Comparison of ENCODE assay signal across 14 mouse cellular contexts in the genomic region with DNA sequence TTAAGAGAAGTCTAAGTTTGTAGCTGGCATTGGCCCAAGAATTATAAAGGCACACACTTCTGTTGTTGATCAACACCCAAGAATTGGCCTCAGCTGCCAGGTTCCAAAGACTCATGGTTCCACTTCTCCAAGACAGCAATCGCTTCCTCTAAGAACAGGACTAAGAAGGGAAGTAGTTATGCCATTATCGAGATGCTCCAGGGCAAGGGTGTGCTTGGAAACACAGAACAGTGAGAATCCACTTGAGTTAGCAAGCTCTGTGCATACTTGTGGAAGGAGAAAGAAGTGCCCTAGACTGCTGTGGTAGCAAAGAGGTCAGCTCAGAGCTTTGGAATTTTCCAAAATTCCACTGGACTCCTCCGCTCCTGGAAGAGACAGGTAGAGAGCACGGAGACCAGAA. TPM values are rescaled to one million over a fixed set of nuclear protein-coding genes. Genes with fewer than 3 reads are reported as not detected.
DNase-seq lines count a peak whose midpoint lies in the region; ATAC-seq lines count a peak whose summit lies in the region.
"Had no signal": no experiment of that assay in that cellular context is flagged by ENCODE, and none has a peak within 500 bp of the region (broad histone marks: within the 10 kb centered on the region; RNA-seq: fewer than 3 reads in every experiment).

No protein-coding gene starts in this region.

- H3K9ac ChIP-seq in kidney, embryonic 15.5 days, result no peak overlapping the region
- H3K9ac ChIP-seq: liver, embryonic 12.5 days had no signal

- H3K4me3 ChIP-seq in kidney, embryonic 15.5 days (replicated peaks), result no peak overlapping the region
- H3K4me3 ChIP-seq: liver, embryonic 12.5 days; myocyte had no signal

- no peak overlapping the region for H3K4me2 ChIP-seq in kidney, embryonic 15.5 days
- H3K4me2 ChIP-seq: heart, embryonic 11.5 days; liver, embryonic 12.5 days had no signal

- H3K9me3 ChIP-seq in kidney, embryonic 15.5 days (replicated peaks), result no peaks in the 10 kb centered on the region
- H3K9me3 ChIP-seq: liver, embryonic 12.5 days had no signal

- DNase-seq in kidney, postnatal 25 days, result peak; percentile 21 to 41
- peak; percentile 28 for DNase-seq in NIH3T3 (ENCODE audit: low read depth)
- DNase-seq in lung, postnatal 36 days, result peak; percentile 84
- no peak for DNase-seq in thymus, postnatal 4 days
- DNase-seq: adrenal gland, postnatal 25 days; cerebellum, postnatal 25 days; gastrocnemius, postnatal 14 days; right cerebral cortex, postnatal 14 days had no signal

- no peak overlapping the region for H3K27ac ChIP-seq in kidney, embryonic 15.5 days
- H3K27ac ChIP-seq: liver, embryonic 12.5 days had no signal

- H3K36me3 ChIP-seq in kidney, embryonic 15.5 days, result no peaks in the 10 kb centered on the region
- H3K36me3 ChIP-seq: liver, embryonic 12.5 days had no signal

- ATAC-seq in kidney, embryonic 15.5 days (replicated peaks; ENCODE audit: low FRiP score), result no peak
- peak; percentile 87 for ATAC-seq in granulocyte monocyte progenitor cell, adult 5-6 weeks (replicated peaks; ENCODE audit: poor library complexity, severe bottlenecking)
- ATAC-seq in activated CD4-positive, CD25-positive, alpha-beta regulatory T cell, adult 4 months, result no peak
- ATAC-seq: liver, embryonic 12.5 days had no signal

- H3K4me1 ChIP-seq in kidney, embryonic 15.5 days, result peaks cover 14% of the 10 kb centered on the region; the same call in 1 of the 2 replicates
- H3K4me1 ChIP-seq: liver, embryonic 12.5 days had no signal

- whole genome bisulfite sequencing in kidney, embryonic 15.5 days, result 87% methylated on average over 4 of the region's 4 CpGs

- H3K27me3 ChIP-seq in kidney, embryonic 15.5 days, result no peaks in the 10 kb centered on the region

RNA-seq across cellular contexts. Expression of gene Sorl1, which starts 56.1 kb away (rescaled TPM):
- 8.4 and 9.1 TPM in 2 replicates for polyA plus RNA-seq in kidney, embryonic 15.5 days (2015; fragmentation: Nextera tagmentation; extraction: Ambion mirVana)
- total RNA-seq in granulocyte monocyte progenitor cell, adult 5-6 weeks (2014; fragmentation: Nextera tagmentation), result 19.1 and 22.0 TPM in 2 replicates
- total RNA-seq in granulocyte monocyte progenitor cell, adult 5-6 weeks (2017), result 29.8 and 45.2 TPM in 2 replicates
- 10 to 100 TPM; 25.1 to 39.4 TPM for polyA plus RNA-seq in activated CD4-positive, CD25-positive, alpha-beta regulatory T cell, adult 4 months (2017; shearing (Covaris generic))
